Mouse (Mus musculus) layer of hippocampus, postnatal 36 days (tissue): ENCODE data around the gene Sorcs2. TPM values are rescaled to one million over a fixed set of nuclear protein-coding genes. Genes with fewer than 3 reads are reported as not detected.

Experiments
- DNase-seq, 2 experiments: peaks; one replicate each; pipeline ENCODE4 v3.0.0; 2022
- total RNA-seq, 2 experiments: library from RNA; stranded (reverse); gene quantifications; 2 replicates each; pipeline ENCODE4 v1.2.3; 2021

Gene Sorcs2
- total RNA-seq, 2 experiments from 2014 or later, result 52.0 to 56.6 TPM

- no peak for DNase-seq
Observed at GRCm38 (mm10) chr5:36122987-36123386, 275.0 kb downstream of the Sorcs2 start.

DNA sequence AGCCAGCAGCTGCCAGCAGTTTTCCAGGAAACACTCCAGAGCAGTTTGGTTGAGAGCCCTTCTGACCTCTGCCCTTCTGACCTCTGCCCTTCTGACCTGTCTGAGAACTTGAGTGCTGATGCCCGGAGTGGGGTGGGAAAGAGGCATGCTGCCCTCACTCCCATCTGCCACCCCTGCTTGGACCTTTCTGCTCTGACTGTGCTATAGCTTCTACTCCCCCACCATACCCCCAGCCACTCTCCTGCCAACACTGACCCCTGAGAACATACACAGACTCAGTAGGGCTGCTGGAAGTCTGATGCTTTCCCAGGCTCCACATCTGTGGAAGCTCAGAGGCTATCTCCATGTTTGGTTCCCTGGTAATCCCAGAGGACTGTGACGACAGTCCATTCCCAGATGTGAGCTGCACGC lies 277.0 kb downstream of the Sorcs2 start:
- no peak for DNase-seq

DNA sequence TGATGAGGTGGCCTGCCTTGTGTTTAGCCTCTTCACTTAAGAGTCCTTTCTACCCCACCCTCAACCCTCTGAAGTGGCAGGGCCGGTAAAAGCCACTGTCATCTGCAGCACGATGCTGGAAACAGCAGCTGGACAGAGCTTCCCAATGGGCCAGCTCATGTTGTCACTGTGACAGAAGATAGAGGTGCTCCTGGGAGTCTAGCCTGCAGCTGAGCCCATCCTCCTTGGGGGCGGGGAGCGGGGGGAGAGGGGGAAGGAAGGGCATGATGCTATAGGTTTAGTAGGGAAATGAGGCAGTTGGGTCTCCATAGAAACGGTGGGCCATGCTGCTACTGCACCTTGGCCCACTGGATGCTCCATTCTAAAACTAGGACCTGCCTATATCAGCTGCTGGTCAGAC lies 279.9 kb downstream of the Sorcs2 start:
- DNase-seq, result no peak

DNA sequence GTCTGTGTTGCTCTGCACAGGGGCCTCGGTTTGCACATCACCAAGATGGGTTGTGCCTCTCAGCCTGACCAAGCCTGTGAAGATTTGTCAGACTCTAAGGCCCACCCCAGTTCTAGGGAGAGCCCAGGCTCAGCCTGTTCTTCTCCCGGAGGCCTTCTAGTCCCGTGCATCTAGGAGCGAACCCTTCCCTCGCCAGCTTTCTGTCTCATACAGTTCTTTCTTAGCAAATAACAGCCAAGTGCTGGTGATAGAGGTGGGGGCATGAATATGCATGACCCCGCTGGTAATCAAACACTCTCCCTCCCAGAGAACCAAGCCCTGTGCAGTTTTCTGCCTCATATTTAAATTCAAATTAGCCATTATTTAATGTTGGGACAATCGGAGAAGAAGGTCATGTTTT lies 282.4 kb downstream of the Sorcs2 start:
- DNase-seq, result no peak

DNA sequence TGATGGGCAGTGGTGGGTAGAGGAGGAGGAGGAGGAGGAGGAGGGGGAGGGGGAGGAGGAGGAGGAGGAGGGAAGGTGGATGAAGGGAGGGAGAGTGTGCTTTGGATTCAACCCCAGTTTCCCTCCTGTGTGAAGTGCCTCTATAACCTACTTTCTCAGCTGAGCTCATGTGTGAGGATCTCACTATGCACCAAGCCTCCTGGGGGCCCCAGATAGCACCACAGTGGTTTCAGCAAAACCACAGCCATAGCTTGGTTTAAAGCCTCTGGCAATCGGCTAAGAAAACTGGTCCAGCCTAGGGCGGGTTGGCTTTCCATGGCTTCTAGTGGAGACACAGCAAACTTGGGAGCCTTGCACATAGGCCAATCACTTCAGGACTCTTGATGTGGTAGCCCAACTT lies 284.2 kb downstream of the Sorcs2 start:
- DNase-seq, result no peak

DNA sequence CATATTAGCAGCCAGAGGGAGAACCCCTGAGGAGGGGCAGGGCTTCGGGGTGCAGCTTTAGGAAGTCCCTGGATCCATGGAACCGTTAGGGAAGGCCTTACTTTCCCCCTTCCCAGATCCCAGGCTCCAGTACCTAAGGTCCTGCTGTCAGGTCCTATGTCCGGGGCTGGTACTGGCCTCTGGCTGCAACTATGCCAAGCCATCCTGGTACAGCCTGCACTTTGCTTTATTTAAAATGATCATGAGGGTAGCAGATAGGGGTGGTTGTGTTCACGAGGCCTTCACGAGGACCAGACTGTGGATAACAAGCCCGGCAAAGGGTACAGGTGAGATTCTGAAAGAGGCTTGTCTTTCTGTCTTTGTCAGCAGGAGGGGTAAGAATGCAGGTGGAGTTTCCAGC lies 285.2 kb downstream of the Sorcs2 start:
- DNase-seq, result no peak

GRCm38 (mm10) chr5:36111516-36111915 lies 286.4 kb downstream of the Sorcs2 start:
- no peak for DNase-seq

DNA sequence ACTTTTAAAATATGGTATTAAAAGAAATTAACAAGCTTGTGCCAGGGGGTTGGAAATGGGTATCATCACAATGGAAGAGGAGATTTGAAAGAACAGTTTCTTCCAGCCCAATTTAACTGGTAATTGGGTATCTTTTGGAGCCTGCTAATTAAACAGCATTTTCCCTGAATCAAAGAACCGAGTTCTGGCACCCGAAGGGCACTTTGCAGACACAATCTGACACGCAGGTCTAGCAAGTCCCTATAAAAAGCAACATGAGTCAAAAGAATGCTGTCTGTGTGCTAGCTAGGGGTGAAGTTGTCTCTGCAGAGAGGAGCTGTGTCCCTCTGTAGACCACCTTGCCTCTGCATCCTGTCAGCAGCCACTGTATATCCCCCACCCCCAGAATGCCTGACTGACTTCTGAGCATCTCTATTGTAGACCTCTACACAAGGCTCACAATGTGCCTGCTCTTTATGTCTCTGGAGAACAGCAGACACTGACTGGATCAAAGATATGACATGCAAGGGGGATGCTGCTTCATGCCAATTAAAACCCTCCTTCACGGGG lies 289.5 kb downstream of the Sorcs2 start:
- DNase-seq, result no peak

DNA sequence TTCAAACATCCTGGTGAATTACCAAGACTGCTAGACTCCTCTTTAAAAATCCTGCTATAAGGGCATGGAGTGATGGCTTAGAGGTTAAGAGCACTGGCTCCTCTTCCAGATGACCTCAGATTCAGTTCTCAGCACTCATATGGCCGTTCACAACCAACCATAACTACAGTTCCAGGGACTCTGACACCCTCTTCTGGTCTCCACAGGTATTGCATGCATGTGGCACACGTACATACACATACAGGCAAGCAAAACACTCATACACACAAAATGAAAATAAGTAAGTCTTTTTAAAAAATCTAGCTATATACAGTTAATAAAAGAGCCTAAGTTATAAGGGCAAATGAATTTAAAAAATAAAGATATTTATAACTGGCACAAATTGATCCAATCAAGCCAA lies 294.5 kb downstream of the Sorcs2 start:
- no peak for DNase-seq

- no peak for DNase-seq
Observed at GRCm38 (mm10) chr5:36101129-36101528, 296.8 kb downstream of the Sorcs2 start.

GRCm38 (mm10) chr5:36100488-36100887 lies 297.5 kb downstream of the Sorcs2 start:
- DNase-seq, result no peak

- no peak for DNase-seq
Observed at GRCm38 (mm10) chr5:36099662-36100061, 298.3 kb downstream of the Sorcs2 start.

DNA sequence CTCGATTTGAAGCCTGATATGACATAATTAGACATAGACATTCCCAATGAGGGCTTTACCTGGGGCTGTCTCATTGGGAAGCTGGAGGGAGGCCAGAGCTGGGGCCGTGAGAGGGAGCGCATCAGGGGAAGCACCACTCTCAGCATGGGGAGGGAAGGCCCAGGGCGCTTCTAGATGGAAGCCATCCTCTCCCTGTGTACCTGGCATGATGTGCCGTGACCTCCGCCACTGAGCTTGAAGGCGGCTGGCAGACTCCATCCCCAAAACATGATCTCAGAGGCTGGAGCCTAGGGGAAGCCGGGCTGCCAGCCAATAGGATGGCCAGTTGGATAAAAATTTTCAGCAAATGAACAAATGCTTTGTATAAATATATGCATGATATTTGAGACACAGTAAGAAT lies 301.9 kb downstream of the Sorcs2 start:
- no peak for DNase-seq

DNA sequence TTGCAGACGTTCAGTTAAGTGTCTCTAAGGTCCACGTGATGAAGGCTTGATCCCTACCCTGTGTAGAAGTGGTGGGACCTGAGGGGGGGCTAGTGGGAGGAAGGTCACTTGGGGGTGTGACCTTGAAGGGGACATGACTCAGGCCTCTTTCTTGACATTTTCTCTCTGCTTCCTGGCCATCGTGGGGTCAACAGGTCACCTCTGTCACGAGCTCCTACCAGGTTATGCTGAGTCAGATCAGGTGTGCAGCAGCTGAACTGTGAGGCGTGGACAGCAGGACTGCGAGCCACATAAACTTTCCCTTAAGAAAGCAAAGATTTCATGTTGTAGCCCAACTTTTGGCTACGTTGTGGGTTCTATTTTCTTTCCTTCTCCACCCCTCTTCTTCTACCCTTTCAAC lies 307.9 kb downstream of the Sorcs2 start:
- DNase-seq, result no peak

- DNase-seq, result no peak
Observed at GRCm38 (mm10) chr5:36089243-36089642, 308.7 kb downstream of the Sorcs2 start.

GRCm38 (mm10) chr5:36086931-36087330 lies 311.0 kb downstream of the Sorcs2 start:
- DNase-seq, result no peak

DNA sequence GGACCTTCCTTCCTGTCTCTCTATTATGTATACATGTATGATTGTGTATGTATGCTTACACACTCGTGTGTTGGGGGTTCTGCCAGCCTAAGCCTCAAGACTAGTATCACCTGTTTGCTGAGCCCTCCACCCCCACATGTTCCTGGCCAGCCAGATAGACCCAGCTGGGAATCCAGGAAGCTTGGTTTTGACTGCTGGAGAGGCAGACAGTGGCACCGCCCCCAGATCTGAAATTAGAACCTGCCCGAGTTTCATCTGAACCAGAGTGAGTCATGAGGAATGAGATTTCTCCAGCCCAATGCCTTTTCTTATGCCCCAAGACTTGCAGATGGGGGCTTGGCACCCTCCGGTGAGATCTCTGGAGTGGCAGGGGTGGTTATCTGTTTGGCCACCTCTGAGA lies 312.3 kb downstream of the Sorcs2 start:
- DNase-seq, result peak; percentile 23 to 30

DNA sequence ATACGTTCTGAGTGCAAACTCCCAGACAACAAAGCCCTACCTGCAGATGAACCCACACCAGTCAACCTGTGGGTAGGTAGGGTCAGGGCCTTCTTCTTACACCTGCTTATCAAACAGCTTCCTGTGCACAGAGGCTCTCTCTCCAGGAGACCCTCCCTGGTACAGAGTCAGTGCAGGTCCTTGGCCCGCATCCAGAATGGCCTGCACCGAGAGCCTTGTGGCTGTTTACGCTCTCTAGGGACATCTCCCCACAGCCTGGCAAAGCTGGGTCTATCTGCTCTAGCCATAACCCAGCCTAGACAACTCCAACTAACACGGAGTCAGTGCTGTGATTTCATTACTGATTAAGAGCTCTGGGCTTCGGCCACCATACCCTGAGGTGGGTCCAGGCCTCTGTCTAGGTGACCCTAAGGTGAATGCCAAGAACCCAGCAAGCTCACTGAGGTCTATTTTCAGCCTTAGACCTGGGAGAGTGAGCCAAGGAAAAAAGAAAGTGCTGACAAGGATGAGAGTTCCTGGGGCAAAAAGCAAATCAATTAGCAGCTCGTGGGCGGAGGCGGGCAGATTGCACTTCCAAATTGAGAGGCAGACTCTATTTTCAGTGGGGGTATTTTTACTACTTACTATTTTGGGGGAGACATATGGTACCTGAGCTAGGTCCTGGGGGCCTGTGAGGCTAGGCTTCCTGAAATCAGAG lies 313.9 kb downstream of the Sorcs2 start:
- DNase-seq, result no peak

DNA sequence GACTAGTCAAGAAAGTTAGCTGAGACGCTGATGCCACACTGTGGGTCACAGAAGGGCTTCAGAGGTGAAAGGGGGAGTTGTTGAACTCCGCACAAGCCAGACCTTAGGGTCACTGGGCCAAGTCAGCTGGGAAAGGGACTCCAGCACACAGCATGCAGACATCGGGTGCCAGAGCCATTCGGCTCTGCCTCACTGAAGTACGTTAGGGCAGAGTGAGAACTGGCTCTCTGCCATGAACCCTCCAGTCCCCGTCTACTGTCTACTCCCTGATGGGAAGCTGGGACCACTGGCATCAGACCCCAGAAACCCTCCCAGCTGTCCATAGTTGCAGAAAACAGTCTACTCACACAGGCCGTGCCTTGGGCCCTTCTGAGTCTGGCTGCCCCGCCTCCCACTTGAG lies 316.9 kb downstream of the Sorcs2 start:
- no peak for DNase-seq

- no peak for DNase-seq
Observed at GRCm38 (mm10) chr5:36075172-36076074, 322.5 kb downstream of the Sorcs2 start.

DNA sequence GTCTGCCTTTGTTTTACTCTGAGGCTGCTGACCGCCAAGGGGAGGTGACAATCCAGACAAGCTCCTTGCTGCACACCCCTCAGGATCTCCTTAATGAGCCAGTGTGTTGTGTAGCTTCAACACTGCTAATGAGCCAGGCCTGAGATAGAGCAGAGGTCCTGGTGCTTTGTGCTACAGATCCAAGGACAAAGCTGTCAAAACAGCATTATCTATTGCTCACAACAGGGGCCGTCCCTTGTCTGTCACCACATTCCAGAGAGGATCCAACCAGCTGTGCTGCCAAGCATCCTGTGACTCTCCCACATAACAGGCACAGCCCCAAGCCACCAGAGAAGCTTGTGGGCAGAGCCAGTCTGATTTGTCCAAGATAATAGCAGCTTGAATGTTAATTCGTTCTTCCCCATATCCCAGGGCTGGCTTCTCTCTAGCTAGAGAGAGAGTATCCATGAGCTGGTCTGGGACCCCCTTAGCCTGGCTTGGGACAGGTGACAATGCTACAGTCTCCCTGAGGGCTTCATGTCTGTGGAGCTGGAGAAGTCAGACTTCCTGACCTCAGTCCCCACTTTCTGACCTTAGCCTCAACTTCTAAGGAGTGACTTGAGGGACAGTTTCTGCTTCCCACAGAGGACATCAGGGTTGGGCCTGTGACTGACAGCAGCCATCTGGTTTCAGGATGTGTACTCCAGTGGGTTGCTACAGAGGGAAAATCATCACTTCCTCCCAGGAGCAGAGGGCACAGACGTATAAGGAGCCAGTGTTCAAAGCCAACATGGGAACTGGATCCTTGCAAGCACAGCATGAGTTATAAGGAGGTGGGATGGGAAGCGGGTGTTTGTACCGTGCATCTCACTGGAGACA lies 328.2 kb downstream of the Sorcs2 start:
- DNase-seq, result peak; percentile 31 to 34

GRCm38 (mm10) chr5:36067651-36068181 lies 330.2 kb downstream of the Sorcs2 start:
- DNase-seq, result no peak
